Mouse (Mus musculus): ENCODE data around the gene Cryba2. TPM values are rescaled to one million over a fixed set of nuclear protein-coding genes. Genes with fewer than 3 reads are reported as not detected.
A peak's percentile ranks its signal among the peaks of the same experiment; 100 is the strongest.

The Cryba2 gene
- polyA plus RNA-seq (2012; fragmentation: generic; extraction: Trizol) = not detected

DNA sequence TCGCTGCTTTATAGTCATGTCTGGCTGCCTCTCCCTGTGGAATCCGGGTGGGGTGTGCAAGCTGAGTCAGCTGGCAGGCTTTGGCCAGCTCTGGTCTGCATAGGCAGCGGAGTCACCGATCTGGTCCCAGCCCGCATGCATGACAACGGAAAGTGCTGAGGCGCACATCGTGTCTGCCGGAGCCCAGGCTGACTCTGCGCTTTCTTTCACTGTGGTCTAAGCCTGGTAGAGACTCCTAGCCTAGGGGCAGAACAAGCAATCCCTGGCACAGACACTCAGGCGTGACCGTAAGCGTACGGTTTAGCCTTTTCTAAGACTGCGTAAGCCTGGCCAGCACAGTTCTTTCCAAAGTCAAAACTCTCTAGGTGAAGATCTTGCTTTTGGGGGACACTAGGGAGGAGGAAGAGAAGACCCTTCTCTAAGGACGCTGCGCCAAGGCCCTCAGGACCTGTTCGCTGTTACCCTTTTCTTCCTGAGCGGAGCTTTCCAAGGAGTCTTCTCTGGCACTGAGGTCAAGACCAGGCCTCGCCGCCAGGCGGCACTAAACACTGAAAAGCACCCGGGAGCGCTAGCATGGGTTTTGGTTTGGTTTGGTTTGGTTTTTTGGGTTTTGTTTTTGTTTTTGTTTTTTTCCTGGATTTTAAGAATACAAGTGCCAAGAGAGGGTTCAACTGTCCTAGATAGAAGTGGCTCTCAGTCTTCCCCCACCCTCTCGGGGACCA is at the start of gene Cryba2:
TSS of gene Cryba2 (minus strand) at position 10 of the 722 bp plus-strand sequence.
- no peak within 1 kb of the TSS for H3ac ChIP-seq (ENCODE audit: control insufficient read depth, insufficient read length)
- H3K4me2 ChIP-seq (ENCODE audit: low read depth) = no peak within 1 kb of the TSS
- H3K79me2 ChIP-seq (ENCODE audit: control insufficient read depth, insufficient read depth) = no peaks in the 10 kb centered on the region
- peaks cover 50% of the 10 kb centered on the region for H3K27me3 ChIP-seq (ENCODE audit: control insufficient read depth, insufficient read depth, insufficient read length)
- TF ChIP-seq E2F4 (IDR thresholded peaks at IDR 0.05; ENCODE audit: insufficient read depth) (no peak), MYOG (IDR thresholded peaks at IDR 0.05; ENCODE audit: control insufficient read depth in 1 of 3, insufficient read depth in 1 of 3, insufficient read length in 2 of 3, low read depth in 2 of 3) (no peak), TCF3 (IDR thresholded peaks at IDR 0.05; ENCODE audit: insufficient read length, low read depth) (no peak), CEBPB (IDR thresholded peaks at IDR 0.05; ENCODE audit: insufficient read depth, poor library complexity, severe bottlenecking) (no peak), SRF (IDR thresholded peaks at IDR 0.05; ENCODE audit: control insufficient read depth, insufficient read length, low read depth) (no peak), USF1 (IDR thresholded peaks at IDR 0.05; ENCODE audit: low read depth) (no peak)
- no peaks in the 10 kb centered on the region for H3K36me3 ChIP-seq (ENCODE audit: control insufficient read depth, insufficient read depth)
- H3K4me3 ChIP-seq = no peak within 1 kb of the TSS

DNA sequence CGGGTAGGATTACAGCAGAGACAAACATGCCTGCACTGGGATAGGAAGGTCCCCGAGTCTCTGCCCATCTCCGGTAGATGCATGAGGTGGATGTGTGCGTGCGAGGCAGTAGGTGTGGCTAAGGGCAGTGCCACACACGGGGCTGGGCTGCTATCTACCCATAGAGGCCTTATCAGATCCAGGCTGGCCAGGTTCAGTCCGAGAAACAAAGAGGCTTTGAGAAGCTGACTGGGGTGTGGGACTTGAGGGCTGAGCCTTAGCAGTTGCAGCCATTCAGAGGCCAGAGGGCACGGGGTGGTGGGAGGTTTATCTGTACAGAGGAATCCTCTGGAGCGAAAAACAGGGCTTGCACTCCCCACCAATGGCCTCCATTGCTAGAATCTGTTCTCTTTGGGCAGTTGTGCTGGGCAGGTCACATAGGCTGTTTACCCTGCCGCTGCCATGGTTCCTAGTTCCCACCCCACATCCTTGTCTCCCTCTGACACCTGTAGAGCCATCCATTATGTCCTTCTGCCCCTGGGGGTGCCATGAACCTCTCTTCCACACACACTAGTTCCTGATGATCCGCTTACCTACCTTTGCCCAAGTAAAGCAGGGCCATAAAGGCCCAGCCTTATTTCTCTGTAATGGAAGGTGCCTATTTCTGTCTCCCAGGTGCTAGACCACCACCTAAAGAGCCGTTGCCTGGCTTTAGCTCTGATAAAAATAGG is 48.9 kb upstream of the Cryba2 start:
- Histone ChIP-seq H3ac (ENCODE audit: control insufficient read depth, insufficient read length) (no peak overlapping the region), H3K36me3 (ENCODE audit: control insufficient read depth, insufficient read depth) (no peaks in the 10 kb centered on the region), H3K4me2 (ENCODE audit: low read depth) (no peak overlapping the region), H3K4me3 (no peak overlapping the region), H3K27me3 (ENCODE audit: control insufficient read depth, insufficient read depth, insufficient read length) (peaks cover 39% of the 10 kb centered on the region), H3K79me2 (ENCODE audit: control insufficient read depth, insufficient read depth) (no peaks in the 10 kb centered on the region)
- TF ChIP-seq REST (IDR thresholded peaks at IDR 0.05; ENCODE audit: insufficient read depth, insufficient read length) = no peak

DNA sequence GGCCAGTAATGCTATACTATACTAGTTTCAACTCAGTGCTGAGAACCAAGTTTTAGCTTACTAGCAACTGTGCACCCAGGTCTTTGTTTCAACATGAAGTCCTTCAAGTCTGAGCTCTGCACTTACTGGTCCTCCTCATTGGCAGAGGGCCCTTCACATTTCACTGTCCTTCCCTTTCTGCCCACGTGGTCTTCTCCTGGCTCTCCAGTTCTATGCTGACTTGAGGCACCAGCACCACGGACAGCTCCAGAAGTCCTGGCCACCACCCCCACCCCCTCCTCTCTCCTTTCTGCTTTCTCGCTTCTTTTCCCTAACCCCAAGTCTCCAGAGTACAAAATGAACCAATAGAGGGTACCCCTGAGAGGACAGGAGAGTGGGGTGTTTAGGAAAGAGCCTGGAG is 46.8 kb upstream of the Cryba2 start:
- Histone ChIP-seq H3ac (ENCODE audit: control insufficient read depth, insufficient read length) (no peak overlapping the region), H3K79me2 (ENCODE audit: control insufficient read depth, insufficient read depth) (no peaks in the 10 kb centered on the region), H3K4me3 (no peak overlapping the region), H3K4me2 (ENCODE audit: low read depth) (no peak overlapping the region), H3K36me3 (ENCODE audit: control insufficient read depth, insufficient read depth) (no peaks in the 10 kb centered on the region), H3K27me3 (ENCODE audit: control insufficient read depth, insufficient read depth, insufficient read length) (peaks cover 23% of the 10 kb centered on the region)
- TF ChIP-seq TCF3 (IDR thresholded peaks at IDR 0.05; ENCODE audit: insufficient read length, low read depth) (no peak), CEBPB (IDR thresholded peaks at IDR 0.05; ENCODE audit: insufficient read depth, poor library complexity, severe bottlenecking) (no peak), REST (IDR thresholded peaks at IDR 0.05; ENCODE audit: insufficient read depth, insufficient read length) (peak; percentile 88)

DNA sequence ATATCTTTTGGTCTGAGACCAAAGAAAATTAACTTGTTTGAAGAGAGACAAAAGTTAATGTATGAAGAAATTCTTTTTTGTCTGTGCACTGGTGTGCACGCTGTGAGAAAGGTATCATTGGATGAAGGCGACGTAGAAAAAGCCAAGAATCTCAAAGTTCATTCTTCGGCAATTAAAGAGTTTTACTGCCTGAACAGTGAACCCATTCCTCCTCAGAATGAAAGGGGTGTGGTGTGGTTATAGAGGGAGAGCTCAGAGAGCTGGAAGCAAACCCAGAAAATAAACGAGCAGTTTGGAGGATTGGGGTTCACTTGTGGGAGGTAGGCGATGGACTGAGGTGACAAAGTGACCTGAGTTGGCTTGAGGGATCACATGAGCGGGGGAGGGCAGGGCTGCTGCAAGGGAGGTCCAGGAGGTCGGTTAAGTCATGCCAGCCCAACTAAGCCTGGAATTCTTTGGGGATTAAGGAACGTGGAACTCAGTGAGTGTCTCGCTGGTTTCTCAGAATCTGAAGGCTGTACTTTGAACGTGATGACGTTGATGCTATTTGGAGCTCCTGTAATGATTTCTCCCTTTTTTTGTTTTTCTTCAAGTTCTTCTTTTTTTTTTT is 43.4 kb upstream of the Cryba2 start:
- Histone ChIP-seq H3K4me3 (no peak overlapping the region), H3K4me2 (ENCODE audit: low read depth) (no peak overlapping the region), H3K27me3 (ENCODE audit: control insufficient read depth, insufficient read depth, insufficient read length) (peaks cover 8% of the 10 kb centered on the region), H3K36me3 (ENCODE audit: control insufficient read depth, insufficient read depth) (no peaks in the 10 kb centered on the region), H3ac (ENCODE audit: control insufficient read depth, insufficient read length) (no peak overlapping the region), H3K79me2 (ENCODE audit: control insufficient read depth, insufficient read depth) (no peaks in the 10 kb centered on the region)
- TF ChIP-seq REST (IDR thresholded peaks at IDR 0.05; ENCODE audit: insufficient read depth, insufficient read length) = no peak
- no peak for TF ChIP-seq SRF (IDR thresholded peaks at IDR 0.05; ENCODE audit: control insufficient read depth, insufficient read length, low read depth)
- TF ChIP-seq POLR2AphosphoS2 (IDR thresholded peaks at IDR 0.05; ENCODE audit: insufficient read length, low read depth) = no peak
- no peak for TF ChIP-seq MYOD1 (IDR thresholded peaks at IDR 0.05; ENCODE audit: control insufficient read depth in 1 of 3, insufficient read length in 2 of 3, low read depth in 2 of 3)
- TF ChIP-seq TCF12 (IDR thresholded peaks at IDR 0.05; ENCODE audit: insufficient read depth, poor library complexity, severe bottlenecking) = no peak
- TF ChIP-seq MAX (IDR thresholded peaks at IDR 0.05; ENCODE audit: low read depth) = no peak
- TF ChIP-seq MYOG (IDR thresholded peaks at IDR 0.05; ENCODE audit: control insufficient read depth in 1 of 3, insufficient read depth in 1 of 3, insufficient read length in 2 of 3, low read depth in 2 of 3) = no peak
- no peak for TF ChIP-seq E2F4 (IDR thresholded peaks at IDR 0.05; ENCODE audit: insufficient read depth)
- TF ChIP-seq USF1 (IDR thresholded peaks at IDR 0.05; ENCODE audit: low read depth) = no peak
- TF ChIP-seq CEBPB (IDR thresholded peaks at IDR 0.05; ENCODE audit: insufficient read depth, poor library complexity, severe bottlenecking) = no peak

DNA sequence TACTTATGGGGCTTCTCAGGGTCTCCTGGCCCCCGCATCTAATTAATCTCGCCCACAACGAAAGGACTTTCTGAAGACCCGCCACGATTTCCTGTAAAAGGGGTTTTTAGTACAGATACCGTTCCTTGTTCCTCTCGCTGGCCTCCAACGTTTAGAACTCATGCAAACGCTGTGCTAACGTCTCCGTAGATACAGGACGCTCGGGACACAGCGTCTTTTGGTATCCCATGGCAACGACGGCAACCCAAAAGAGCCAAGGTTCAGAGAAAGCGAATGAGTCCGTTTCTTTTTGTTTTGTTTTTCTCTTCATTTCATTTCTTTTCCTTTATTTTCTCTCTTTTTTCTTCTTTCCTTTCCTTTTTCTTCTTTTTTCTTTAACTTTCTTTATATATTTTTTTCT is 42.5 kb upstream of the Cryba2 start, which contains the start of gene Cfap65:
TSS of gene Cfap65 (minus strand) at position 198 of the 400 bp plus-strand sequence.
- no peak within 1 kb of the TSS for H3ac ChIP-seq (ENCODE audit: control insufficient read depth, insufficient read length)
- no peak for TF ChIP-seq POLR2A (IDR thresholded peaks at IDR 0.05; ENCODE audit: insufficient read length, low read depth)
- H3K4me3 ChIP-seq = no peak within 1 kb of the TSS
- no peaks in the 10 kb centered on the region for H3K36me3 ChIP-seq (ENCODE audit: control insufficient read depth, insufficient read depth)
- no peak within 1 kb of the TSS for H3K4me2 ChIP-seq (ENCODE audit: low read depth)
- H3K27me3 ChIP-seq (ENCODE audit: control insufficient read depth, insufficient read depth, insufficient read length) = peaks cover 3% of the 10 kb centered on the region
- no peaks in the 10 kb centered on the region for H3K79me2 ChIP-seq (ENCODE audit: control insufficient read depth, insufficient read depth)

All from myocyte (in vitro differentiated cells).